Mouse (Mus musculus): ENCODE data around the gene Hspbap1. TPM values are rescaled to one million over a fixed set of nuclear protein-coding genes. Genes with fewer than 3 reads are reported as not detected.

The Hspbap1 gene
- total and polyA plus RNA-seq, 3 experiments: 7.2 to 9.6 TPM; not detected in 1

- no peaks in the 10 kb centered on the region for H3K9me3 ChIP-seq (replicated peaks; ENCODE audit: insufficient read depth, low read length)
- no peaks in the 10 kb centered on the region for H3K27me3 ChIP-seq (ENCODE audit: control insufficient read depth in 1 of 2, insufficient read depth in 2 of 2, low read length in 2 of 2)
- H3K36me3 ChIP-seq (ENCODE audit: control insufficient read depth in 1 of 2, insufficient read depth in 2 of 2, low read length in 2 of 2): peaks cover 0 to 18% of the 10 kb centered on the region in 2 experiments; a peak in 2 of 4 replicates
- no peak overlapping the region for H3K9ac ChIP-seq (ENCODE audit: control insufficient read depth, low read depth, low read length, poor library complexity, severe bottlenecking)
- no peak overlapping the region for H3K27ac ChIP-seq (ENCODE audit: control insufficient read depth, low read depth, low read length)
- H3K4me3 ChIP-seq (ENCODE audit: control insufficient read depth in 1 of 2, insufficient read depth in 1 of 2, low read depth in 2 of 2, low read length in 2 of 2): no peak overlapping the region
- H3K4me1 ChIP-seq (ENCODE audit: control insufficient read depth in 1 of 2, insufficient read depth in 2 of 2, low read length in 2 of 2): peaks cover 10 to 14% of the 10 kb centered on the region in 2 experiments; a peak in 3 of 4 replicates
- H3K79me2 ChIP-seq (ENCODE audit: control insufficient read depth, insufficient read depth, low read length, poor library complexity): no peaks in the 10 kb centered on the region
- no peak for TF ChIP-seq ZMIZ1 (IDR thresholded peaks at IDR 0.05; ENCODE audit: low read depth, low read length)
- TF ChIP-seq GABPA (IDR thresholded peaks at IDR 0.05; ENCODE audit: low read depth, low read length): no peak
- TF ChIP-seq MXI1 (IDR thresholded peaks at IDR 0.05; ENCODE audit: low read depth, low read length): no peak
- TF ChIP-seq CHD1 (IDR thresholded peaks at IDR 0.05; ENCODE audit: low read depth, low read length): no peak
- TF ChIP-seq MYB (IDR thresholded peaks at IDR 0.05; ENCODE audit: low read depth, low read length): no peak
- no peak for TF ChIP-seq ZKSCAN1 (IDR thresholded peaks at IDR 0.05; ENCODE audit: low read depth, low read length)
- no peak for TF ChIP-seq POLR2AphosphoS2 (IDR thresholded peaks at IDR 0.05; ENCODE audit: low read length)
- no peak for TF ChIP-seq KAT2A (conservative IDR thresholded peaks at IDR 0.05; ENCODE audit: low read depth, low read length)
- no peak for TF ChIP-seq E2F4 (IDR thresholded peaks at IDR 0.05; ENCODE audit: borderline replicate concordance, low read depth, low read length)
- TF ChIP-seq ZC3H11A (IDR thresholded peaks at IDR 0.05; ENCODE audit: low read depth, low read length): no peak
- TF ChIP-seq SMC3 (IDR thresholded peaks at IDR 0.05; ENCODE audit: low read depth, low read length): no peak
- no peak for TF ChIP-seq BHLHE40 (IDR thresholded peaks at IDR 0.05; ENCODE audit: borderline replicate concordance, low read depth, low read length)
- TF ChIP-seq RAD21 (IDR thresholded peaks at IDR 0.05; ENCODE audit: low read depth, low read length): no peak
- DNase-seq (ENCODE audit: low read depth, low spot score): no peak
Observed at GRCm38 (mm10) chr16:35753926-35754325, 16.2 kb upstream of the Hspbap1 start.

- H3K27ac ChIP-seq (ENCODE audit: control insufficient read depth, low read depth, low read length): peak overlapping the region; percentile 60; the same call in 1 of the 2 replicates
- peaks cover 14 to 17% of the 10 kb centered on the region in 2 experiments for H3K4me1 ChIP-seq (ENCODE audit: control insufficient read depth in 1 of 2, insufficient read depth in 2 of 2, low read length in 2 of 2)
- H3K4me3 ChIP-seq (ENCODE audit: control insufficient read depth in 1 of 2, insufficient read depth in 1 of 2, low read depth in 2 of 2, low read length in 2 of 2): peak overlapping the region in 1 of 2 experiments; percentile 12; a peak in 1 of 4 replicates
Observed at GRCm38 (mm10) chr16:35755502-35756334, 14.5 kb upstream of the Hspbap1 start.

More at GRCm38 (mm10) chr16:35755502-35756334, 14.5 kb upstream of the Hspbap1 start:
- H3K9me3 ChIP-seq (replicated peaks; ENCODE audit: insufficient read depth, low read length): no peaks in the 10 kb centered on the region
- no peak overlapping the region for H3K9ac ChIP-seq (ENCODE audit: control insufficient read depth, low read depth, low read length, poor library complexity, severe bottlenecking)
- H3K79me2 ChIP-seq (ENCODE audit: control insufficient read depth, insufficient read depth, low read length, poor library complexity): no peaks in the 10 kb centered on the region
- peaks cover 0 to 20% of the 10 kb centered on the region in 2 experiments; a peak in 2 of 4 replicates for H3K36me3 ChIP-seq (ENCODE audit: control insufficient read depth in 1 of 2, insufficient read depth in 2 of 2, low read length in 2 of 2)
- no peak for DNase-seq (ENCODE audit: low read depth, low spot score)
- H3K27me3 ChIP-seq (ENCODE audit: control insufficient read depth in 1 of 2, insufficient read depth in 2 of 2, low read length in 2 of 2): no peaks in the 10 kb centered on the region
- TF ChIP-seq TCF12 (IDR thresholded peaks at IDR 0.05; ENCODE audit: low read depth, low read length) (0 out of 2 replicates have a peak, but pooled peaks have one; percentile 21), CTCF (IDR thresholded peaks at IDR 0.05 in 2 of 3, conservative IDR thresholded peaks at IDR 0.05 in 1 of 3; ENCODE audit: control insufficient read depth in 1 of 3, insufficient read depth in 1 of 3, low read depth in 2 of 3, low read length in 3 of 3, poor library complexity in 1 of 3, severe bottlenecking in 1 of 3) (no peak), SMC3 (IDR thresholded peaks at IDR 0.05; ENCODE audit: low read depth, low read length) (no peak), SIN3A (IDR thresholded peaks at IDR 0.05; ENCODE audit: low read length) (no peak), EP300 (IDR thresholded peaks at IDR 0.05; ENCODE audit: low read depth in 1 of 2, low read length in 2 of 2) (peak; percentile 15 to 62; a peak in 1 of 4 replicates), ETS1 (IDR thresholded peaks at IDR 0.05; ENCODE audit: low read depth, low read length) (no peak; the same call in 1 of the 2 replicates)

Measured in MEL (cell line).